Mouse (Mus musculus): Measurements from ENCODE around the gene Gpt2. TPM values are rescaled to one million over a fixed set of nuclear protein-coding genes. Genes with fewer than 3 reads are reported as not detected.

The Gpt2 gene
- total RNA-seq, 2 experiments from 2014 or later: 18.8 to 20.3 TPM

GRCm38 (mm10) chr8:85481900-85482299, 10.5 kb upstream of the Gpt2 start:
- peak; percentile 33 to 42 for DNase-seq
- intact Hi-C loops (cut with DNase I): no loop called here

- no peak for DNase-seq
- intact Hi-C loops (cut with DNase I): no loop called here
These were observed 9.9 kb upstream of the Gpt2 start for GRCm38 (mm10) chr8:85482427-85482826.

DNA sequence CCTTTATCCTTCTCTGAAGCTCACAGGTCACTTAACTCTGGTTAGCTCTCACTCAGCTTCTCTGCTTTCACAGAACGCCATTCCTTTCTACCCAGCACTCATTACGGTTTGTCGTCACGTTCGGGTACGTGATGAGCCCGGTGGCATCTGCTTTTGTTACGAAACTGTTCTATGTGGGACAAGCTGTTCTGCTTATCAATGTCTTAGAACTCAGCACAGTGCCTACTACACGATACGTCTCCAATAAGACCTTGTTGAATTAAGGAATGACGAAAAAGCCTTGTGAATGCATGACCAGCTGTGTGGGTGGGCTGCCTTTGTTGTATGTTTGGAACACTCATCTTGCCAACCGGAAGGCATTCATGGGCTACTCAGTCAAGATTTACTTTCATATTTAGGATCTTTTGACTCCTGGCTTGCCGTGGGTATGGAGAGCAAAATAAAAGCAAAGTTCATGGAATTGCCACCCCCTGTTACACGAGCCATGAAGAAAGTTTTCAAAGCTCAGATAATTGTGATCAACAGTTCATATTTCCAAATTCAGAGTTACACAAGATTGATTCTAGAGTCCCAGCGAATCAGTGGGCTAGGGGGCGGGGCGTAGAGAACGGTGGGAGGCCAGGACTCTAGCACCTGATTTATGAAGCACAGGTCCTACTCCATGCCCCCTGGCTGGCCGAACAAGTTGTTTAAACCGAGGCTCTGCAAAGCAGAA, 4.3 kb upstream of the Gpt2 start:
- intact Hi-C loops (cut with DNase I): no loop called here
- no peak for DNase-seq

DNA sequence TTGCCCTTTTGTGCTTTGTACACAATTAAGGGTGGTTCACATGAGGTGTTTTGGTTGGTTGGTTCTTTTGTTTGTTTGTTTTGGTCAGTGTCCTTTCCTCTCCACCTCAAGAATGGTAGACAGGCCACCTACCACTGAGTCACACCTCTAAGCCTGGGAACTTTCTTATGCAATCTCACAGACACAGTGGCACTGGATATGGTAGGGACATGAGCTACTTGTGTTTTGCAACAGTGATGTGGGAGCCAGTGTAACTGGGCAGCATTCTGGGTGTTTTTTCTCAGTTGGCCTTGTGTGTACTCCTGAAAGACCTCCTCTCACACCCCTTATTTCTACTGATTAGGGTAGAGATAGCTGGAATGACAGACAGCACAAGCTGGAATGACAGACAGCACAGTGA, 3.7 kb upstream of the Gpt2 start:
- no peak for DNase-seq
- intact Hi-C loops (cut with DNase I): no loop called here

DNA sequence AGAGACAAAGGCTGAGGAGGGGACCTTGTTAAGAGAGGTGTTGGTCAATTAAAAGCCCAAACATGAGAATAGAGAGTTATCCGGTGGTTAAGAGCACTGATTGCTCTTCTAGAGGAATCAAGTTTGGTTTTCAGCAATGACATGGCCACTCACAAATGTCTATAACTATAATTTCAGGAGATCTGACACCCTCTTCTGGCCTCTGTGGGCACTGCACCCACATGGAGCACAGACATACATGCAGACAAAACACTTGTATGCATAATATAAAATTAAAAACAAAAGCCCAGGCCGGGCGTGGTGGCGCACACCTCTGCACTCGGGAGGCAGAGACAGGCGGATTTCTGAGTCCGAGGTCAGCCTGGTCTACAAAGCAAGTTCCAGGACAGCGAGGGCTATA, 2.8 kb upstream of the Gpt2 start:
- intact Hi-C loops (cut with DNase I): no loop called here
- DNase-seq: no peak

DNA sequence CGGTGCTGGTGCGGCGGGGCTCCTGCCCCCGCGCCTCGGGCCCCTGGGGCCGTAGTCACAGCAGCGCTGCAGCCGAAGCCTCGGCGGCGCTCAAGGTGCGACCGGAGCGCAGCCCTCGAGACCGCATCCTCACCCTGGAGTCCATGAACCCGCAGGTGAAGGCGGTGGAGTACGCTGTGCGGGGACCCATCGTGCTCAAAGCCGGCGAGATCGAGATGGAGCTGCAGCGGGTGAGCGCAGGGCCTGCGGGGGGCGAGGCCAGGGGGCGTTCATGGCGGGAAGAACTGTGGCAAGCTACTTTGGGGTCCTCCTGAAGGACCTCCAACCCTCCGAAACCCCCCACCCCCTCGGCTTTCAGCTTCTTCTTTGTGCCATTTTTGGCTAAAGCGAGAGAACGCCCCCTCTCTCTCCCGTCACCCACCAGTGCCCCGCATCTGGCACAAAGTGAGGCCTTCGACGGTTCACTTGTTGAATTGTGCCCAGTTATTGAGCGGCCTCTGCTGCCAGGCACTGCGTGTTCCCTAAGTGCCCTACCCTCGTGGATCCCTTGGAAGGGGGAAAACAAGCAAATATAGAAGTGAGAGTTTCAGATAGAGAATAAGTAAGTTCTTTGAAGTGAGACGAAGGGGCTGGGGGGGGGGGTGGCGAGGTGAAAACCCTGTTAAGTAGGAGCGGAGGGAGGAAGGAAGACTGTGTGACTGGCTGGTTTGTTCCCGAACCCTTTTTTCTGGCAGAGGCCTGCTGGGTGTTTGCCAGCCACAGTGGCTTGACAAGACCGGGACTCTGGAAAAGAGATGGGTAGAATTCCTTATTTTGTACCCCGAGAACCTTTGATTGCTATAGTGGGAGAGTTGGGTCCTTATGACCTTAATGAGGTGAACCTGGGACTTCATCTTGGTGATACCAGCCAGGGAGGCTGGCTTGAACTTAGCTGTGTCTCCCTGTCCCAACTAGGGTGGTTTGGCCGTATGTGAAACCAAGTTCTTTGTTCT, 860 bp downstream of the Gpt2 start:
- DNase-seq: peak in 1 of 2 experiments; percentile 13
- intact Hi-C loops (cut with DNase I): loop anchor here (5.0 kb wide), 1 partner anchor 34 kb away; no protein-coding TSS in a partner anchor

DNA sequence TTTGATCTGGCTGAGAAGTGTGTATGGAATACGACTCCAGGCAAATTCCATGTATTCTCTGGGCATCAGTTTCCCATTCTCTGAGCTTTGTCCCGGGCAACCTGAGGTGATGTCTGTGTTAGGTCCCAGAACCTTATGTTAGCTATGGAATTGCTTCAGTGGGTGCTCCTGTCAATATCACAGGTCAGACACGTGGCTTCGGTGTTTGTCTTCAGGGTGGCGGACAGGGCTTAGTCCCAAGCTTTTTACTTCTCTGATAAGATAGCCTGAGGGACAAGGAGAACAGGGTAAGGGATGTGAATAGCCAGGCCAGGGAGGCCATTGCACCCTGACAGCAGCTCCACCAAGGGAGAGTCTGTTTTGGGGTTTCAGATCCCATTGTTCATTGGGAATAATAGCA, 3.7 kb downstream of the Gpt2 start:
- DNase-seq: no peak

DNA sequence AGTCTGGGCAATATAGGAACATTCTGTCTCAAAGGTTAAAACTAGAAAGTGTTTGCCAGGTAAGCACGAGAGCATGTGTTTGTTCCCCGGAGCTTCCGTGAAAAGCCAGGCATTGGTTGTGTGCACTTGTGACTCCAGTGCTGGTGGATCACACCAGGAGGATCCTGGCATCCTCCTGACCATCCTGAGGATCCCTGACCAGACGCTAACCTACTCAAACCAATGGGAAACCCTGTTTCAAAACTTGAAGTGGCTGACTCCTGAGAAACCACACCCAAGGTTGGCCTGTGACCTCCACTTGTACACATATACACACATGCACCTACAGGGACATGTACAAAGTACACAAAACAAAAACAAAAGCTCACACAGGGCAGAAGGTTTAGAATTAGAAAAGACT, 4.4 kb downstream of the Gpt2 start:
- no peak for DNase-seq
- intact Hi-C loops (cut with DNase I): no loop called here

More for the DNA sequence above, 3.7 kb downstream of the Gpt2 start:
- intact Hi-C loops (cut with DNase I): no loop called here

GRCm38 (mm10) chr8:85498577-85498976, 6.2 kb downstream of the Gpt2 start:
- no peak for DNase-seq
- intact Hi-C loops (cut with DNase I): no loop called here

- intact Hi-C loops (cut with DNase I): loop anchor here (2.0 kb wide), 1 partner anchor 20 kb away; no protein-coding TSS in a partner anchor
- DNase-seq: no peak
These were observed 8.1 kb downstream of the Gpt2 start for GRCm38 (mm10) chr8:85500460-85500859.

- intact Hi-C loops (cut with DNase I): loop anchor here (2.0 kb wide), 1 partner anchor 20 kb away; no protein-coding TSS in a partner anchor
- DNase-seq: peak; percentile 80 to 81
These were observed 8.7 kb downstream of the Gpt2 start for GRCm38 (mm10) chr8:85500955-85501685.

- intact Hi-C loops (cut with DNase I): no loop called here
- DNase-seq: no peak
These were observed 10.0 kb downstream of the Gpt2 start for GRCm38 (mm10) chr8:85502381-85502780.

DNA sequence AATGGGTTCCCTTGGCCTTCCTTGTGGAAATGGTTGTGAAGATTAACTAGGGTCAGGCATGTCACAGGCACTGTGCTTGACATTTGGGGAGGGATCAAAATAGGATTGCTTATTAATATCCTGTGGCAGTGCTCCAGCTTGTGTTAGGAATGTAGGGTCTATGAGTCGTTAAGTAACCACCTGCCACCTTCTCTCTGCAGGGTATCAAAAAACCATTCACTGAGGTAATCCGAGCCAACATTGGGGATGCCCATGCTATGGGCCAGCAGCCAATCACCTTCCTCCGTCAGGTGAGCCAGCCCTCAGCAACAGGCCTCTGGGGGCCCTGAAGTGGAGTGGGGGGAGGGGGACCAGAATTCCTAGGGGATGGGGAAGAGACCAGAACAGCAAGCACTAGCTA, 10.7 kb downstream of the Gpt2 start:
- intact Hi-C loops (cut with DNase I): no loop called here
- DNase-seq: no peak

DNA sequence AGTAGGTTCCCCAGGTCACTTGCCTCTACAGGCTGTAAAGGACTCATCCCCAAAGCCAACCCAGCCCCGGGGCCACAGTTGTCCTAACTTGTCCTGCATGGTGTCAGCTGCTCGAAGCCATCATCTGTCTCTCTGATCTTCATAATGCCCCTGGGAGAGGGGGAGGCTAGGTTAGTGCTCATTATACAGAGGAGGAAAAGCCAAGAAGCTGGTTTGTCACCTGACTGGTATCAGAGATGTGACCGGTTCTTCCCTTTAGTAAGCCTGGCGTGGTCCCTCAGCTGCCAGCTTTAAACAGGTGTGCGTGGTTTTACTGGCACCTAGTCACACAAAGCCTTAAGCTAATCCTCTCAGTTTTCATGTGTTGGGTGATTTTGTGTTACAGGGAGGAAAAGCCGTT, 12.3 kb downstream of the Gpt2 start:
- intact Hi-C loops (cut with DNase I): no loop called here
- no peak for DNase-seq

DNA sequence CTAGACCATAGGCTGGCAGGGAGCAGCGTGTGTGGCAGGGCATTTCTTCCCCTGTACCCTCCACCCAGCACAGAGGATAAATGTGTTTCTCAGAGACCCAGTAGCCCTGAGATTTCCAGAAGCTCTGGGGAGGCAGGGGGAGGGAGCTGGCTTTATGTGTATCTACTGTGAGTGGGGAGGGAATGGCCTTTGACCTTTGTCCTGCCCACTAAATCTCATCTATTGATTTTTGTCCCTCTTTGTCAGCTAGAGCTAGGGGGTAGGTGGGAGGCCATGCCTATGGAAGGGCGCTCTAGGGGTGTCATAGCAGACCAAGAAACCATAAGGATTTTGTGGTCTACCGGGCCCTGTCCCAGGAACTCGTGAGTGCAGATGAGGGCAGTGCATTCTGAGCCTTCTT, 14.2 kb downstream of the Gpt2 start:
- DNase-seq: no peak
- intact Hi-C loops (cut with DNase I): no loop called here

DNA sequence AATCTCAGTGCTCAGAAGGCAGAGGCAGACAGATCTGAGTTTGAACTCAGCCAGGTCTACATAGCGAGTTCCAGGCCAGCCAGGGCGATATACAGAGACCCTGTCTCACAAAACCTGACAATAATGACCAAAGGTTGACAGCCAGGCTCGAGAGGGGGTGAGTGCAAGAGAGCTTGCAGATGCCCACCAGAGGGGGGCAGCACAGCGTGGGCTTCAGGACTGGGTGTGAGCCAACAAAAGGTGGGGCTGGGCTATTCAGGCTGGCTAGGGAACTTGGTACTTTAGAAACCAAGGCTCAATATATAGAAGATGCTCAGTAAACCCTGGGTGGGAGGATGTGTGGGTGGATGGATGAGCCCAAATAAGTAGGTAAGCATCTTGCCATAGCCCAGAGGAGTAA, 16.3 kb downstream of the Gpt2 start:
- intact Hi-C loops (cut with DNase I): no loop called here
- no peak for DNase-seq

- intact Hi-C loops (cut with DNase I): no loop called here
- no peak for DNase-seq
These were observed 19.9 kb downstream of the Gpt2 start for GRCm38 (mm10) chr8:85512234-85512633.

DNA sequence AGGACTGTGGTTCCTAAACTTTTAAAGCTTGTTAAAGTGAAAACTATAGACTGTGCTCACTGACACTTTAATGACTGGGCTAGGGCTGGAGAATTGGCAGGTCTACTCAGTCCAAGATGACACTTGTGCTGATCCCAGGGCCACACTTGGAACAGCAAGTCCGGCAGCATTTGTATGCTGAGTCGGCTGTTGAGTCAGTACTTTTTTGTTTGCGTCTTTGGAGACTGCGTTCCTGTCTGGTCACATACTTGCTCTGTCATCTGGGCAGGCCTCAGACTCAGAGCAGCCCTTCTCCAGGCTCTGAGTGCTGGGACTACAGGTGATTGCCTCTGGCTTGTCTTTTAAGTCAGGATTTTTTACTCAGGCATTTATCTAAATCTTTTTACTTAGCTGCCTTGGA, 20.9 kb downstream of the Gpt2 start:
- no peak for DNase-seq
- intact Hi-C loops (cut with DNase I): no loop called here

DNA sequence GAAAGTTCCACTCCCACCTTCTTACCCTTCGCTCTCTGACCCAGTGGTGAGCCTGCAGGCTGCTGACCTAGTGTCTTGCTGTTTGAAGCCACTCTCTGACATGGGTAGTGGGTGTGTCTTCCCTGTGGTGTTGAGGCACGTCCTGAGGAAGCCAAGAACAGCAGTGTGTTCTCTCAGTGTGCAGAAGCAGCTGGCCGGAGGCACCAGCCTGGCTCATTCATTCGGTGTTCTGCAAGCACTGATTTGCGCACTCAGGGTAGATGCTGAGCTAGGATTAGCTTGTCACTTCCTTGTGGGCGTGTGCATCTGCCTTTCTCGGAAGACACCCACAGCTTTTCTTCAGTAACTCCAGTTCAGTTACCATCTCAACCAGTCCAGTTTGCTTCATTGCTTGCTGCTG, 23.0 kb downstream of the Gpt2 start:
- DNase-seq: peak in 1 of 2 experiments; percentile 28

DNA sequence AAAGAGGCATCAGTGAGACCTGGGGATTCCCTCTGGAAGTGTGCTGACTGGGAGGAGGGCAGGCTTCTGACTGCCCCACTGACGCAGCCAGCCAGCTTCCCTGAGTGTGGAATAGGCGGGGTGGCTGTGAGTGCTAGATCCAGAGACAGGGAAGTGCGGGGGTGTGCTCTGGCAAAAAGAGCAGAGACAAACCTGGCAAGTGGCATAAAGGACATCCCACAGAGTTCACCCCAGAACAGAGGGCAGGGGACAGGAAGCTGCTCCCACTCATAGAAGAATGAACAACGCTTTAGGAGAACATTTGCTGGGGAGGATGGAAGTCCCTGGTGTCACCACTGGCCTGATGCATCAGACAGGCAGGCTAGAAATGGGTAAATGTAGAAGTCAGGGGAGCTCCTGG, 25.0 kb downstream of the Gpt2 start:
- DNase-seq: peak in 1 of 2 experiments; percentile 38
- intact Hi-C loops (cut with DNase I): no loop called here

More for the DNA sequence above, 23.0 kb downstream of the Gpt2 start:
- intact Hi-C loops (cut with DNase I): no loop called here

GRCm38 (mm10) chr8:85517956-85518355, 25.6 kb downstream of the Gpt2 start:
- no peak for DNase-seq
- intact Hi-C loops (cut with DNase I): no loop called here
